Mouse (Mus musculus) cerebellum, adult 18-20 months (tissue): ENCODE measurements around the gene Cd38.

Experiments
- DNase-seq, 2 experiments: peaks; one replicate each; pipeline ENCODE4 v3.0.0; 2021

The Cd38 gene

GRCm38 (mm10) chr5:43868253-43868652, at the start of gene Cd38:
Cd38 (plus strand) TSS chr5:43868553.
- DNase-seq: no peak

GRCm38 (mm10) chr5:43818695-43819094, 49.7 kb upstream of the Cd38 start, which contains the start of gene Bst1:
Bst1 (plus strand) TSS chr5:43818885.
- no peak for DNase-seq

- DNase-seq: no peak
These were observed 47.6 kb upstream of the Cd38 start for GRCm38 (mm10) chr5:43820785-43821184.

GRCm38 (mm10) chr5:43821538-43821937, 46.8 kb upstream of the Cd38 start, which contains the start of gene Fbxl5:
Fbxl5 (minus strand) TSS chr5:43821638.
- DNase-seq: no peak

GRCm38 (mm10) chr5:43822199-43822598, 46.2 kb upstream of the Cd38 start:
- no peak for DNase-seq

- no peak for DNase-seq
These were observed 45.5 kb upstream of the Cd38 start for GRCm38 (mm10) chr5:43822824-43823223.

- no peak for DNase-seq
These were observed 43.8 kb upstream of the Cd38 start for GRCm38 (mm10) chr5:43824580-43824979.

GRCm38 (mm10) chr5:43826883-43827282, 41.5 kb upstream of the Cd38 start:
- no peak for DNase-seq

- DNase-seq: no peak
These were observed 41.0 kb upstream of the Cd38 start for GRCm38 (mm10) chr5:43827366-43827765.

GRCm38 (mm10) chr5:43836590-43836989, 31.8 kb upstream of the Cd38 start:
- peak; percentile 21 to 24 for DNase-seq

- peak; percentile 47 to 58 for DNase-seq
These were observed 31.0 kb upstream of the Cd38 start for GRCm38 (mm10) chr5:43837372-43837771.

- peak; percentile 36 to 48 for DNase-seq
These were observed 27.0 kb upstream of the Cd38 start for GRCm38 (mm10) chr5:43841144-43842010.

GRCm38 (mm10) chr5:43842011-43842285, 26.4 kb upstream of the Cd38 start:
- DNase-seq: peak in 1 of 2 experiments; percentile 9

GRCm38 (mm10) chr5:43842576-43843155, 25.7 kb upstream of the Cd38 start:
- no peak for DNase-seq

- DNase-seq: no peak
These were observed 23.3 kb upstream of the Cd38 start for GRCm38 (mm10) chr5:43845083-43845482.

GRCm38 (mm10) chr5:43845646-43846045, 22.7 kb upstream of the Cd38 start:
- DNase-seq: no peak

GRCm38 (mm10) chr5:43846227-43846626, 22.1 kb upstream of the Cd38 start:
- no peak for DNase-seq

GRCm38 (mm10) chr5:43847555-43847954, 20.8 kb upstream of the Cd38 start:
- DNase-seq: no peak

- no peak for DNase-seq
These were observed 20.1 kb upstream of the Cd38 start for GRCm38 (mm10) chr5:43848275-43848674.

- no peak for DNase-seq
These were observed 15.1 kb upstream of the Cd38 start for GRCm38 (mm10) chr5:43853096-43853867.

- DNase-seq: no peak
These were observed 14.4 kb upstream of the Cd38 start for GRCm38 (mm10) chr5:43853868-43854488.

- no peak for DNase-seq
These were observed 12.6 kb upstream of the Cd38 start for GRCm38 (mm10) chr5:43855769-43856168.

GRCm38 (mm10) chr5:43859663-43860062, 8.7 kb upstream of the Cd38 start:
- no peak for DNase-seq
